Mouse (Mus musculus) stomach, postnatal 0 days (tissue): ENCODE data around the gene Olfr748. TPM values are rescaled to one million over a fixed set of nuclear protein-coding genes. Genes with fewer than 3 reads are reported as not detected.

ENCODE experiments used
- ATAC-seq: fragments of 200-750 bp; cut with Nextera tagmentation; 2 replicates; pipeline ENCODE4 v1.8.0; 2017; ENCODE audit not compliant: low FRiP score, low TSS enrichment
- DNase-seq: peaks from one replicate; pipeline ENCODE4 v3.0.0-alpha.2; 2016; ENCODE audit warnings: low spot score
- H3K27ac ChIP-seq: fragments of 300-500 bp; sonication (generic); replicated peaks from 2 replicates; pipeline ENCODE4 v1.5.1; 2014; ENCODE audit warnings: mild to moderate bottlenecking, control low read depth
- H3K27me3 ChIP-seq: fragments of 300-500 bp; sonication (generic); 2 replicates; pipeline ENCODE4 v1.6.1; 2014; ENCODE audit warnings: low read length; ENCODE audit not compliant: control insufficient read depth, insufficient read depth
- H3K36me3 ChIP-seq: fragments of 300-500 bp; sonication (generic); 2 replicates; pipeline ENCODE4 v1.6.1; 2014; ENCODE audit warnings: low read length, mixed read lengths; ENCODE audit not compliant: control insufficient read depth, insufficient read depth
- H3K4me1 ChIP-seq: fragments of 300-500 bp; sonication (generic); replicated peaks from 2 replicates; pipeline ENCODE4 v1.6.1; 2014; ENCODE audit warnings: antibody characterized with exemption; ENCODE audit not compliant: control insufficient read depth, insufficient read depth
- H3K4me2 ChIP-seq: fragments of 300-500 bp; sonication (generic); replicated peaks from 2 replicates; pipeline ENCODE4 v1.6.1; 2014; ENCODE audit warnings: low read depth, mild to moderate bottlenecking, control low read depth, moderate library complexity
- H3K4me3 ChIP-seq: fragments of 300-500 bp; sonication (generic); 2 replicates; pipeline ENCODE4 v1.5.1; 2014; ENCODE audit warnings: low read depth, low read length, control low read depth
- H3K9ac ChIP-seq: fragments of 300-500 bp; sonication (generic); 2 replicates; pipeline ENCODE4 v1.6.1; 2014; ENCODE audit warnings: mild to moderate bottlenecking, low read length, control low read depth, mixed read lengths
- H3K9me3 ChIP-seq: fragments of 300-500 bp; sonication (generic); 2 replicates; pipeline ENCODE4 v1.6.1; 2016; ENCODE audit warnings: low read length; ENCODE audit not compliant: control insufficient read depth
- CTCF ChIP-seq: IDR thresholded peaks from 2 replicates; pipeline ENCODE4 v1.5.1; 2016; ENCODE audit warnings: antibody characterized with exemption, low read depth, mild to moderate bottlenecking, moderate library complexity
- EP300 ChIP-seq: optimal IDR thresholded peaks from 2 replicates; pipeline ENCODE3; 2016; ENCODE audit warnings: antibody characterized with exemption
- WGBS: fragments of 180-500 bp; shearing (Covaris S2); extraction: QIAGEN DNeasy Blood & Tissue Kit; methylation state at CpG from one replicate; pipeline ENCODE4 v1.1.7; 2014; 5-methylcytosine and 5-hydroxymethylcytosine counted together
- polyA plus RNA-seq: library from polyadenylated mRNA; unstranded; fragments of >200 nt; fragmentation: Nextera tagmentation; extraction: Ambion mirVana; gene quantifications from 2 replicates; pipeline ENCODE4 v1.2.1, GENCODE M21; 2015

The Olfr748 gene
- polyA plus RNA-seq, 1 experiment from 2014 or later = not detected

DNA sequence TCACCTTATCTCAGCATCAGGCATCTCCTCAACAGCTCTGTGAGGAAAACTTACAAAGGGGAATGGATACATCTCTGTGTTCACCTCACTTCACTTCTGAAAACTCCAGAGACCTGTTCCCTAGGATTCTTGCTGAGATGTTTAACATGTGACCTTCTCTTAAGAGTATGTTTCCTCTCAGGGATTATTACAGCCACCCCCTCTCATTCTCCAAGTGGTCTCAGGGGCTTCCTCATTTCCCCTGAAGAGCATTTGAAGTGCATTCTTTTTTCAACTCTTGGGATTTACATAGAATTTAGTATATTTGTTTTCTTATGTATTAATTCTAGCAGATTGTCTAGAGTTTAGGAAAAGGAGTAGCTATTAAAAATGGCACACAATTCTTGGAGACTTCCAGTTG lies 37.8 kb downstream of the Olfr748 start, which contains the start of gene Olfr749:
Gene Olfr749, minus strand, starts transcription at position 101 of the 400 bp plus-strand sequence.
- H3K4me3 ChIP-seq = no peak within 1 kb of the TSS
- no peaks in the 10 kb centered on the region for H3K4me1 ChIP-seq
- no peaks in the 10 kb centered on the region for H3K36me3 ChIP-seq
- no peak within 1 kb of the TSS for H3K9ac ChIP-seq
- no peaks in the 10 kb centered on the region for H3K27me3 ChIP-seq
- TF ChIP-seq EP300 = no peak
- no peak for TF ChIP-seq CTCF
- no peak within 1 kb of the TSS for H3K4me2 ChIP-seq
- H3K27ac ChIP-seq = no peak within 1 kb of the TSS
- H3K9me3 ChIP-seq = no peaks in the 10 kb centered on the region
- ATAC-seq (no peak), DNase-seq (no peak)

DNA sequence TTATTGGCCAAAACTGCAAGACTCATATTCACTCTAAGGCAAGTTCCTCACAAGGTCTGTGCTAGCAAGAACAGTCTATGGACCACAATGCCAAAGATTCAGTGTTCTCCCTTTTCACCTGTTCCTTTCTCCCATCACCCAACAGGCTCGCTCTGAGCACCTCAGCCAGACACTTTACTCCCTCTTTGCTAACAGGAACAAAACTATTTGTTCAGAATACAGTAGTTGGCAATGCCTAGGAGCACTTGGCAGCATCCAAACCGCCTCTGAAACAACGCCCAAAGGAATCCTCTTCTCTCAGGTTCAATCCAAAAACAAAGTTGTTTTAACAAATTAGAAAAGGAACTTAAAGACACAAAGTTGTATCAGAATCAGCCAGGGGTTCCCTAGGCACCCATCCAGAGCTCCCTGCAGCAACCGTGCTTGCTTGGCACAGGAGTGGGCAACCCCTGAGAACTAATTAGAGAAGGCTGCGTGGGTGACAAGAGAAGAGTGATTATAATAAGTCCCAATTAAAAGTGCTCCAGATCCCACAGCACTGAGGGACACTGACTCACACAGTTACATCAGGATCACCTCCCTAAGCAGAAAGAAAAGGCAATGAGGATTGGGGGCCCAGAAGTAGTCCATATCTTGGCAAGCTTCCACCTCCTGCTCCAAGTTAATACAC lies 51.4 kb downstream of the Olfr748 start:
- Histone ChIP-seq H3K27ac (no peak overlapping the region), H3K4me1 (no peaks in the 10 kb centered on the region), H3K9me3 (no peaks in the 10 kb centered on the region), H3K27me3 (no peaks in the 10 kb centered on the region), H3K36me3 (no peaks in the 10 kb centered on the region), H3K9ac (no peak overlapping the region), H3K4me2 (no peak overlapping the region), H3K4me3 (no peak overlapping the region)
- 73% methylated on average over 5 of the region's 5 CpGs for WGBS
- no peak for TF ChIP-seq CTCF
- no peak for TF ChIP-seq EP300
- DNase-seq (no peak), ATAC-seq (no peak)

Other genes starting within 250 kb of the Olfr748 start
- 0.02 TPM in 1 of 2 replicates, not detected in the other for gene Olfr741, start 234.6 kb upstream of the Olfr748 start, polyA plus RNA-seq
- not detected in 2 replicates for gene Olfr742, start 203.8 kb upstream of the Olfr748 start, polyA plus RNA-seq
- not detected in 2 replicates for gene Olfr743, start 185.5 kb upstream of the Olfr748 start, polyA plus RNA-seq
- not detected in 2 replicates for gene Olfr744, start 92.5 kb upstream of the Olfr748 start, polyA plus RNA-seq
- 0.08 TPM in 1 of 2 replicates, not detected in the other for gene Olfr745, start 68.0 kb upstream of the Olfr748 start, polyA plus RNA-seq
- gene Olfr746, start 60.3 kb upstream of the Olfr748 start, polyA plus RNA-seq = not detected in 2 replicates
- not detected in 2 replicates for gene Olfr747, start 14.2 kb upstream of the Olfr748 start, polyA plus RNA-seq
- gene Olfr749, start 37.7 kb downstream of the Olfr748 start, polyA plus RNA-seq = not detected in 2 replicates
- gene Ttc5, start 78.1 kb downstream of the Olfr748 start, polyA plus RNA-seq = 35.1 and 37.0 TPM in 2 replicates
- not detected in 2 replicates for gene Ccnb1ip1, start 100.4 kb downstream of the Olfr748 start, polyA plus RNA-seq
- 27.9 and 28.7 TPM in 2 replicates for gene Parp2, start 100.5 kb downstream of the Olfr748 start, polyA plus RNA-seq
- gene Tep1, start 163.2 kb downstream of the Olfr748 start, polyA plus RNA-seq = 6.2 and 7.8 TPM in 2 replicates
- 0.31 and 0.33 TPM in 2 replicates for gene Klhl33, start 190.1 kb downstream of the Olfr748 start, polyA plus RNA-seq
- 69.4 and 71.7 TPM in 2 replicates for gene Osgep, start 217.5 kb downstream of the Olfr748 start, polyA plus RNA-seq
- gene Apex1, start 217.6 kb downstream of the Olfr748 start, polyA plus RNA-seq = 92.1 and 100.0 TPM in 2 replicates
- gene Pip4p1, start 223.5 kb downstream of the Olfr748 start, polyA plus RNA-seq = 38.3 and 42.7 TPM in 2 replicates
- gene Pnp, start 223.7 kb downstream of the Olfr748 start, polyA plus RNA-seq = 44.7 and 48.6 TPM in 2 replicates
- gene Gm49342, start 237.1 kb downstream of the Olfr748 start, polyA plus RNA-seq = not detected in 2 replicates
- gene Pnp2, start 248.6 kb downstream of the Olfr748 start, polyA plus RNA-seq = 0.33 and 0.40 TPM in 2 replicates